Mouse (Mus musculus) layer of hippocampus, adult 8-10 months (tissue): ENCODE data around the gene LTO1. TPM values are rescaled to one million over a fixed set of nuclear protein-coding genes. Genes with fewer than 3 reads are reported as not detected.

ENCODE experiments used
- total RNA-seq, 4 experiments: library from RNA; stranded (reverse); gene quantifications; 2 replicates each; pipeline ENCODE4 v1.2.4; 2022

The LTO1 gene
- total RNA-seq, 4 experiments from 2014 or later: 25.4 to 28.8 (median 26.5) TPM

Other genes starting within 250 kb of the LTO1 start
- gene Ano1, start 163.1 kb upstream of the LTO1 start, total RNA-seq: 1 to 10 TPM; 2.8 to 7.6 (median 3.9) TPM
- under 1 TPM in 1 of 4 experiments, not detected in 3; 0.43 TPM for gene Fgf3, start 77.0 kb upstream of the LTO1 start, total RNA-seq
- not detected for gene Fgf4, start 67.7 kb upstream of the LTO1 start, total RNA-seq
- gene Fgf15, start 18.6 kb upstream of the LTO1 start, total RNA-seq: not detected
- gene Ccnd1, start 24.8 kb downstream of the LTO1 start, total RNA-seq: 10 to 100 TPM; 41.8 to 55.1 (median 48.8) TPM